Mouse (Mus musculus) testis, postnatal 10 days (tissue): ENCODE measurements around the gene Ramac.
A peak's percentile ranks its signal among the peaks of the same experiment; 100 is the strongest.

Source experiments
- DNase-seq: peaks from one replicate; pipeline ENCODE4 v3.0.0; 2021; ENCODE audit warnings: low spot score

Gene Ramac

DNA sequence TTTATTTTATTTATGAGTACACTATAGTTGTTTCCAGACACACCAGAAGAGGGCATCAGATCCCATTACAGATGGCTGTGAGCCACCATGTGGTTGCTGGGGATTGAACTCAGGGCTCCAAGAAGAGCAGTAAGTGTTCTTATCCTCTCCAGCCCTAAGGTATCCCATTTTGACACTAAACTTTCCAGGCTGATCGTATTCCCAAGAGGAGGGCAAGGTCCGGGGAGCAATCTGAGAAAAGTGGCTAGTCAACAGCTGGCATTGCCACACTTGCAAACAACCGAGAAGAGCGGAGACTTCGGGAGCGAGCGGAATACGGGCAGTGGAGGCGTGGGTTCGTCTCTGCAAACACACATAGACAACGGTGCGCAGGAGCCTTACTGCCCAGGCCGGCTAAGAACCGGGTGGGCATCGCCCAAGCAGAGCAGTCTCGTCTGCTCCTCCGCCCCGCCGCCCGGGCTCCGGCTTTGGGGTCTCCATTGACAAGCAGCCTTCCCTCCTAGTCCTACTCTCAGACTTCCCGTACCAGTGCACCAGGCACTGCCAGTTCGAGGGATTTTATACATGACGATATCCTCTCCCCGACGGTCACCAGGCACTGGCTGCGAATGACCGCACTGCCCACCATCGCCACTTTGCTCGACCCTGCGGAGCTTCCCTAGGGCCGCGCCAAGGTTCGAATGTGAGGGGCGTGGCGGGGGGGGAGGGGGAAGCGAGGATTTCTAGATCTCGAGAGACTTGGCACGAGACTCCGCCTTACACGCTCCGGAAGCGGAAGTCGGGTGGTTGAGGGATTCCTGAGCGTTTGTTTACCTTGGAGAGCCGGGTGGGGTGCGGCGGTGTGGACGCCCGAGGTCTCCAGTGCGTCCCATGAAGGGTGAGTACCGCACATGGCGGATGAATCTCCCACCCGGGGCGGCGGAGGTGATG, at the start of gene Ramac:
Ramac (plus strand) TSS at position 746 of the 930 bp plus-strand sequence.
- peak; percentile 95 for DNase-seq

DNA sequence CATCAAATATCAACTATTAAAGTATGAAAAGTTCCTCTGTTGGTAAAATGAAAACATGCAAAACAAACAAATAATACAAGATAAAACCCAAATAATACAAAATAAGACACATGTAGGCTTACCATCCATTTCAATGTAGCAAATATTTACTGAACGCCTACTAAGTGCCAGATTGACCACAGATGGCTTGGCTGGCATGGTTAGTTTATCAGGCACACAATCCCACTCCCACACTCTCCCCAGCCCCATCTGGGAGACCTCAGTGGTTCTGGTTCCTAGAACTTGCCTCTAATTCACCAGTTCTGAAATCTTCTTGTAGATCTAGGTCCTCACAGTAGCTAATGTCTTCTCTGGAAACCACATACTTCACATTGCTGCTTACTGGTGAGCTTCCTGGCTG, 44.1 kb upstream of the Ramac start:
- no peak for DNase-seq

DNA sequence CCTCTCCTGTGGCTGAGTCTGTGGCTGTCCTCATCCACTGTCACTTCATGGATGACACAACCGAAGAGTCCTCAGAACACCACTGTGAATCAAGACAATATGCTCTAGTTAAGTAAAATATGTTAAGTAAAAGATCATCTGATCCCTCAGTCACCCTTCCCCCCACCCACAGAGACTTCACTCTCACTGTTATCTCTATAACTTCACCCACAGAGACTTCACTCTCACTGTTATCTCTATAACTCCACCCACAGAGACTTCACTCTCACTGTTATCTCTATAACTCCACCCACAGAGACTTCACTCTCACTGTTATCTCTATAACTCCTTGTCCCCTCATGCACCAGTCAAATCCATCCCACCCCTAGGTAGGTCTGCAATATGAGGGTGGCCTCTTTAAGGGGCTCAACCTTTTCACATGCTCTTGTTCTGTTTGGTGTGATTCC, 43.5 kb upstream of the Ramac start:
- DNase-seq = no peak

DNA sequence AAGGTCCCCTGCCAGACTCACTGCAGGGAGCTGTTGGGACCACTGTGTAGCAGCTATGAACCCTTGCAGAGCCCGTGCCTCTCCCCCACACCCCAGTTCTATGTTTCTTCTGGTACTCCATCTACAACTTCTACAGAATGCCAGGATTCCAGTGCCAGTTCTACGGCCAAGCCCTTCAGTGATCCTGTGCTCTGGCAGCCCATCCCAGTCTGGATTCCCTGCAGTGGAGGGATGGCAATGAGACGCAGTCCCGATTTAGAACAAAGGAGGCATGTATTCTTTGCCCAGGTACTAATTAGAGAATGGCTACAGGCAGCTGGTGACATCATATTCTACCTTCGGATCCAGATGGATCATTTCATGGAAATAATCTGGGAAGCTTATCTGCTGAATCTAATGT, 41.5 kb upstream of the Ramac start:
- no peak for DNase-seq

DNA sequence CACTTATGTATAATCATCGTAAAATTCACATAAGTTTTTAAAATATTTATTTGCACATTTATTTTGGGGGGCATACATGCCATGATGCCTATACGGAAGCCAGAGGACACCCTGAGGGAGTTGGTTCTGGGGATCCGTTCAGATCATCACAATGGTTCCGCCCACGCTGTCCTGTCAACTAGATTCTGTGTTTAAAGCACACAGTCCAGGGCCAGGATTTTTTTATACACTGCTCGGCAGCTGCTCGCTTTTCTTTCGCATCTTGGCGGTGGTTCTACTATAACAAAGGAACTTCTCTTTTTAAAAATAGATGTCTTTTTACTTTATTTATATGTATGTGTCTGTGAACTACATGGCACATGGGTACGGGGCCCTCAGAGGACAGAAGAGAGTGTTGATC, 38.9 kb upstream of the Ramac start:
- no peak for DNase-seq

DNA sequence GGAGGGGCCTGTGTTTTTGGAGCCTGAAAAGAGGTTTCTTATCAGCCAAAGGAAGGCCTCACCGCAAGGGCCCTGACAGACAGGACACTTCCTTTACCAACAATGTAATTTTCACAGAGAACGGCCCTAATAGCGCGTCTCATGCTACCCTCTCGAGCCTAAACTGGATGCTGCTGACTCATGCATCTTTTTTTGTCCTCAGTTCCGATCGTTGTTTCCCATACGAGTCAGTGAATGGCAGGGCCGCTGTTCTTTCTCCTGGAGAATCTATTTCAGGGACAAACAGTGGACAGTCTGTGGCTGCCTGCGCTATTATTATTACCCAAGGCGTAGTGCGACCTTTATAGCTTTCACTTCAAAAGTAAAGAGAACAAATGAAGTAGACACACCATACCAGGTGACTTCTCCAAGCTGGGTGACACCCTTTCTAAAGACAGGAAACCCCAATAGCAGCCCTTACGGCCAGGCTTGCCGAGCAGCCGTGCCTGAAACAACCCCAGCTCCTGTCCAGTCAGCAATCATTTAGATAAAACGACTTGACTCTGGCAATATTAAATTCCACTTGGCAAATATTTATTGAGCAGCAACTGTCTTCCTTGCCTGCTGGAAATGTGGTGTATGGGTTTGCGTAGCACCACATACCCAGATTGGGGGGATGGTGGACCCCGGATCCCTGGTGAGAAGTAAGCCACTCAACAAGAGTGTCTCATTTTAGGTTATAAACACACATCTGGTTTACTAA, 36.6 kb upstream of the Ramac start:
- no peak for DNase-seq

DNA sequence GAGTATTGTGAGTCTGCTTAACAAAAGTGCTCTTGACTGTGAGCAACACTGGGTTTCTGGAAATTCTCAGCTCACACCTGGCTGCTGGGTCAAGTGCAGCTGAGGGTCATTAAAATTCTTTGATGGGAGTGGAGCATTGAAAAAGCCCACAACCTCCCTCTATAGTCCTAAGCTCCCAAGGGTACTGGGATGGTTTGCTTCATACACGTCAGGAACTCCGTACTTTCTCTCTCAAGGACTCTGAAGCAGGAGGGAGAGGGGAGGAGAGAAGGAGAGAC, 36.1 kb upstream of the Ramac start:
- DNase-seq = no peak

DNA sequence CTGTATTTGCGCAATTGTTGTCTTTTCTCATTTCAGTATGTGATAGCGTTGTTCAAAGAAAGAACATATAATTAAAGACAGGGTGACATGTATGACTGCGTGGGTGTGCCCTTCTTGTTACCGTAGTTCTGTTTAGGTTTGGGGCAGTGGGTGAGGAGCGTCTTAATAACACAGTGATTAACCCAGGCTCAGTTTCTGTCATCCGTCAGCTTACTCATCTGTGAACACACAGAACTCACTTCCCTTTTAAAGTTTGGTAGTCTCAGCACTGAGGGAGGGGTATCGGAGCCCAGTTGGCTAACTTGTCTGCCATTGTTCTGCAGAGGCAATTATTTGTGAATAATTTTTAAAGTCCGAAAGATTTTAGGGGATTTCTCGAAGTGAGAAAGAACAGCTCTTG, 35.0 kb upstream of the Ramac start:
- no peak for DNase-seq

DNA sequence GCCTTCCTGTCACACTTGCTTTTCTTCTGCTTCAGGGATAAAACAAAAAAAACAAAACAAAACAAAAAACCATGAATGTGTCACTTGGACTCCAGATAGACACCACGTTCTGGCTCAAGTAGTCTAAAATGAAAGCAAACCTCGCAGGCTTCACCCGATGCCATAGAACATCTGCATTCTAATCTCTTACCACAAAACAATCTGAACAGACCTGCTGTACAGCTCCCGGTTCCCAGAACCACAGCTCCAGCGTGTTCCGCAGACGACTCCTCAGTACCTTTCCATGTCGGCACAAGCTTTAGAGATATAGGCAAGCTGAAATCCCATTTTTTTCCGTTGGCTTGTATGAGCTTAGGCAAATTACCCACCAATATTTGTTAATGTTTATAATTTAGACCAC, 32.9 kb upstream of the Ramac start:
- no peak for DNase-seq

DNA sequence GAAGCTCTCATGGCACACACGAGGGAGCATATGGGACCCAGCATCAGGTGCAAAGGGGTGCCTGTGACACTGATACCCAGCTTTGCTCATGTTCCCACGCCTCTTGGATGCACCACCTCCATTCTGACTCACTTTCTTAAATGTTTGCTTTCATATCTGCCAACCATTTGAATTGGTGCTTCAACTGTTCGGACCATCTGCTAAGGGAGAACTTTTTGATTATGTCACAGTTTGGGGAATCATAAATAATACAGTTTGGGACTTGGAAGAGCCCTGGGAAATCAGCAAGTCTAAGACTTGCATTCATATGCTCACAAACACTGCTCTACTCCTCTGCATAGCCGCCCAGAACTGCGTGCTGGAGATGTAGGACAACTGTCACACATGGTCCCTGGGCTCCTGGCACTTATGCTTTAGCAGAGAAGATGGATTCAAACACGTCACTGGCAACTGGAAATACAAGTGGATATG, 31.5 kb upstream of the Ramac start:
- no peak for DNase-seq

DNA sequence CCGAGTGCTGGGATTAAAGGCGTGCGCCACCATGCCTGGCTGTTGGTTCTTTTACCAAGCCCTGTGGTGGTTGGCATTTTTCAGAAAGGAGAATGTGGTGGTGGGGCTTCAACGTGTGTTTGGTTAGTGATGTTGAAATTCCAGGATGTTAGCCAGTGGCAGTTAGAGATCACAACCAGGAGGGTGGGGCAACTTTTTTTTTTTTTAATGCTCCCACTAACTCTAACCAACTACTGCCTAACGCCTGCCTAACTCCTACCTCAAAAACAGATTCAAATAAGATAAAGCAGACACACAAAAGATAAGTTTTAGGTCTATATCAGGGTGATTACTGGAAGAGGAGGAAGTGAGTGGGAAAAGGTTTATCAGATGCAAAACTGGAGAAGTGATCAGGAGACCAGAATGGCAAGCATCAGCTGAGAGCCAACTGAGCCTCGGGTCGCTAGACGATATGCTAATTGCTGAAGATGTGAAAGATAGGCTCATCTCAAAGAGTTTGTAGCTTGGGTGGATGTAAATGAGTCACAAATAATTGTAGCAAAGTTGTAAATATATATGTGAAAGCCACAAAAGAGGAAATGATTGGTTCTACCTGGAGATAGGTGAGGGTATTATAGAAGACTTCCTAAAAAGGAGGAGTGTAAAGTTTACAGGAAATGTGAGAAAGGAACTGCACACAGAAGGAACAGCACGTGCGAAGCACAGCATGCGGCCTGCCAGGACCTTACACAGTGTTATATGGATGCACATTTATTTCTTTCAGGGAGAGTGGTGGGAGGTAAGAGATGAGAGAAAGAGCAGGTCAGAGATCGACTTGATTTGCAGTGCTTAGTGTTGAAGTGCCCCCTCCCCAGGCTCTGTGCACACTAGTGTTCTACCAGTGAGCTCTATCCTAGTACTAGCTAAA, 30.3 kb upstream of the Ramac start:
- no peak for DNase-seq

DNA sequence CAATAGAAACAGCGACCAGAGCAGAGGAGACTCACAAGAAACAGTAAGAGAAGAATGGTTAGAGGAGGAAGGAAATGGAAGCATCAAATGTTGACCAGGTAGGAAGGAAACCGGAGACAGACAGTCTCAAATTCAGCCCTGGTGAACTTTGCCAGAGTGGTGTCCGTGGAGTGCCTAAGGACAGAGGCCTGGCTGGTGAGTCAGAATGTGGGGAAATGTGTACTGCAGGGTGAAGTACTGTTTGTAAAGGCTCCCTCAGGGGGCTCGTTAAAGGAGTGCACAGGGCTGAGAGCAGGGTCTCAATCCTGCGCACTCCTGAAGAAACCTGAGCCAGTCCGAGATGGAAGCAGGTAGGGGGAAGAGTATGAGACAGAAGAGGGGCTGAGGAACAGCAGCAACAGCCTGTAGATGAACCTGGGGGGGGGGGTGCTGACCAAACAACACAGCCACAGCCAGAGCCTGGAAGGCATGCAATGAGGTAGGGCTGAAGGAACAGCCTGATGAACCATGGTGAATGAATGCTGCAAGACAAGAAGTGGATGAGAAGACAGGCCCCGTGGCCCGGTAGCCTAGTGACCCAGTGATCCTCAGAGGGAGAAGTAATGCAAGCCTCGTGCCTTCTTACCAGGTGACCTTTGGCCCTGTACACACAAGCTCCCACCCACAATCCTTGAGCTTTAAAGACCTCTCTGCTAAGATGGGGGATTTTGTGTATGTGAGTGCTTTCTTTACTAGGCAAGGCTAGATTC, 27.3 kb upstream of the Ramac start:
- no peak for DNase-seq

DNA sequence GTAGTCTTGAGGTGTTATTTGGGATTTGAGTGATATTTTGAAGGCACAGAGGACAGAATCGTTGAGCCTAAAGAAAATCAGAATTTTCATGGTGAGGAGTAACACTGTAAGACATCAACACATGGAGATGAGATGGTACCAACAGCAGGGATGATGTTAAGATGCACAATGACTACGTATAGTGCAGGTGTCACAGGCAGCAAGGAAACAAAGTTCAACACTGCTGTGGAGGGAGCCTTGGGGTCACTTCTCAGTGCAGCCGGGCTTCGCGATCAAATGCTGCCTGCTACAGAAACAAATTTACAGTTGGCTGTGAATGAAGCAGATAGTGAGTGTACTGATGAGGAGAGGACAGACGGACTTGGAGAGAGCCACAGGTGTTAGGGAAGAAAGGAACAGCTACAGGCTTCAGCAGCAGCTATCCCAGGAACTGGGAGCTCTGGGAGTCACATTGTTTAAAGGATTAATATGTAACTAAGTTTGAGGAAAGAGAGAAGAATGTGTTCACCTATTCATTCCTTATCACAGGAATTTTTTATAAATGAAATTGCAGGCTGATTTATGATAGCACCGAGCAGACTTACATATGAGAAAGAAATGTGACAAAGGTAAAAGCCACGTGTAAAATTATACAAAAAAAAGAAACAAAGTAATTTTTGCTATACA, 23.9 kb upstream of the Ramac start:
- DNase-seq = no peak

DNA sequence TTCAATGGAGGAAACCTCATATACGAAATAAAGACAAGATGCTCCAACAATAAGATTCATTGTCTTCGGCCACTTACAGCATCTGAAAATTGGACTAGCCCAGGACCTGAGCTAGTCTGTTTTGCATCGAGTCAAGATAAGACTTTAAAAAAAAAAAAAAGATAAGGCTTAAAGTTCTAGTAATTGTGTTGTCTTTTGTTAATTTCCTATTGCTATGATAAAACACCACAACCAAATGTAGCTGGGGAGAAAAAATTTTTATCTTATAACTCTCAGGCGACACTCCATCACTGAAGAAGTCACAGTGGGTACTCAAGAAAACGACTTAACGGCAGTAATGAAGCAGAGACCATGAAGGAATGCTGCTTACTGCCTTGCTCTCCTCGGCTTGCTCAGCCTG, 22.7 kb upstream of the Ramac start:
- no peak for DNase-seq

DNA sequence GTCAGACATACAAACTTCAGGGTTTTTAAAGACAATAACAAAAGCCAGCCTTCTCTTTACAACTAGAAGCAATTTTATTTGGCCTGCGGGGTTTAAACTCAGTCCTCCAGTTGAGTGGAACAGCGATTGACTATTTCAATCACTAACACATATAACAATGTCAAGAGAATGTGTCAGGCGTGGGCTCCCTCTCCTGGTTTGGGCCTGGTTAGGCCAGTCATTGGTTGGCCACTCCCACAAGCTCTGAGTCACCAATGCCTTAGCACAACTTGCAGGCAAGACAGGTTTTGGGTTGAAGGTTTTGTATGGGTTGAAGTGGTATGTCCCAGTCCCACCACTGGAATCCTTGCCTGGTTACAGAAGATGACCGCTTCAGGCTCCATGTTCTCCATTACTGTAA, 18.6 kb upstream of the Ramac start:
- DNase-seq = no peak

DNA sequence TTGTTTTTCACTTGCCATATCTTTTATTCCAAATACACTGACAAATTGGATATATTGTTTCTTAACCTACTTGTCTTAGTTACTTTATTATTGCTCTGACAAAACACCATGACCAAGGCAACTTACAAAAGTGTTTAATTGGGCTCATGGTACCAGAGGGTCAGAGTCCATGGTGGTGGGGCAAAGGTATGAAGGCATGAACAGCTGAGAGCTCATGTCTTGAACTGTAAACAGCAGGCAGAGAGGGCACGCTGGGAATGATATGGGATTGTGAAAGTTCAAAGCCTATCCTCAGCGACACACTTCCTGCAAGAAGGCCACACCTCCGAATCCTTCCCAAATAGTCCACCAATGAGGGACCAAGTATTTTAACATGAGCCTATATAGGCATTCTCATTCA, 14.8 kb upstream of the Ramac start:
- no peak for DNase-seq

DNA sequence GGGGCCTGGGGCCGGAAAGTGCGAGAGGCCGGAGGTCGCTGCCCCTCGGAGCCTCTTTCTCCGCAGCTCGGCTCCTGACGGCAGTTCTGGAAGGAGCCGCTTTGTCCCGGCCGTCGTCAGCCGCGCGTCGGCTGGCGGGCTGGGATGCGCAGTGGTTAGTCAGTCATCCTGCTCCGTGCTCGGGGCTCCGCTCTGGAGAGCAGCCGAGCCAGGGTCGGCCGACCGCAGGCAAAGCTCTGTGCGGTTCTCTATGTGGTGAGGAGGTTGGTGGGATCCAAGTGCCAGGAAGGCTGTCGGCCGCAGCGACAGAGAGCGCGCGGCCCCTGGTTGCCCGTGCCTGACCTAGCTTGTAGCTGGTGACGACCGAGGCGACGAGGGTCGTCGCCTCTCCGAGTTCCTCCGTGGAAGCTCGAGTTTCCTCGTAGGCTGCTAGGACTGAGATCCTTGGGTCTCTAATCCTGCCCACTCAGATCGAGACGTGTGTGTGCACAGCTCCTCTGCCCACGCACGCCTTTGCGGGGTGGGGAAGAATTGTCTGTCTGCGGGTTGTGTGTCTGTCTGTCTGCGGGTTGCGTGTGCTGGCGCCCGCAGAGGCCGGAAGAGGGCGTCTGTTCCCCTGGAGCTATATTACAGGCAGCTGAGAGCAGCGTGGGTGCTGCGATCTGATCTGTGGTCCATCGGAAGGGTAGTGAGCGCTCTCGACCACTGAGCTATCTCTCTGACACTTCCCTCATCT, 553 bp downstream of the Ramac start:
- peak; percentile 68 for DNase-seq

DNA sequence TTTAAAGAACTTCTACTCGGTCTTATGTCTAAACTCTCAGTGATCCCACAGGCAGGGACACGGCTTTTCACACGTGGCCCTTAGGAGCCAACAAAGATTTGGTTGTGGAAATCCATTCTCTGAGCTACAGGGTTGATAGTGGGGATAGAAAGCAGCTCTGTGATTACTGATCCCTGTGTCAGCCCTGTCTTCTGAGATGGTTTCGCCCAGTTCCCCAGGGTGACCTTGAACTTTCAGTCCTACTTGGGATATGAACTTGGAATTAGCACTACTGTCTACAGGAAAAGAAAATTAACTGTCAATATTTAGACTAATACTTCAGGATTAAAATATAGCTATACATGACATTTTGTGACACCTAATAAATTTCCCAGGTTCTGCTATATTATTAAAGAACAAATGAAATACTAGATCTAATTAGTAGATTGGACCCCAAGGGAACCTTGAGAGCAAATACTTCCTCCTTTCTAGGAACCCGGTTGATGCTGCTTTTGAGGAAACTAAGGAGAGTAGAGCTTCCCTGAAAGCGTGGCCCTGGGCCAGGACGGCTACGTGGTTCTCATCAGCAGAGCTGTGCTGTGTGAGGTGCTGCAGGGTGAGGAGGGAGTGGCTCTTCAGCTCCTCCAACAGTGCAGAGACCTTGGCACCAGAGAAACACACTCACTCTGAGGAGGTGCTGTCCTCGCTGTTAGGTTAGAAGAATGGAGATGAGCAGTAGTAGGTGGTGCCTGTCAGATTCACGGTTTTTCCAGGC, 10.2 kb downstream of the Ramac start:
- no peak for DNase-seq

DNA sequence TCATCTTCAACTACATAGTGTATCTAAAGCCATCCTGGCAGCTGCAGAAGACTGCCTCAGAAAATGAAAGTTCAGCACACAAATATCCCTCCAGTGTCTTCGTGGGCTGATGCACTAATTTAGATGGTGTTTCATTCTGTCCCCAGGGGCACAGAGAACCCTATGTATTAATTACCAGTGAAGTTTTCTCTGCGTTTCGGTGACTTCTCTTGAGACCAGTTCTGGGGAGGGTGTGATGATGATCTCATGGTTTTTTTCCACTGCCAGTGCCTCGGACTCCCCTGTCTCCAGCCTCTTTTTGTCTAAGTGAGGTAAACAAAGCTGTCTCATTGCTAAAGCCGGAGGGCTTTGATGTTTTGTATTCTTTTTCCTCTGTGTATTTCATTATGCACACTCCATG, 12.6 kb downstream of the Ramac start:
- no peak for DNase-seq
